Mouse (Mus musculus) heart, embryonic 16.5 days (tissue): ENCODE results near the gene Tyw3. TPM values are rescaled to one million over a fixed set of nuclear protein-coding genes. Genes with fewer than 3 reads are reported as not detected.

ENCODE experiments used
- polyA plus RNA-seq: library from polyadenylated mRNA; unstranded; fragments of >200 nt; fragmentation: Nextera tagmentation; extraction: Ambion mirVana; gene quantifications from 2 replicates; pipeline ENCODE4 v1.2.1, GENCODE M21; 2015

Tyw3 gene
- polyA plus RNA-seq, 1 experiment from 2014 or later: 6.8 TPM

Other genes with a start within 250 kb of the Tyw3 start
- gene Cryz, start 393 bp downstream of the Tyw3 start, polyA plus RNA-seq: 9.3 and 10.2 TPM in 2 replicates
- gene Erich3, start 66.8 kb upstream of the Tyw3 start, polyA plus RNA-seq: 0.44 and 0.53 TPM in 2 replicates